Mouse (Mus musculus) liver (tissue): ENCODE measurements at regions not wholly inside any gene's neighbourhood (a gene's known extent, or its start where the extent isn't known, plus 50 kb on each side); places are given as distances from the start of the nearest gene placed in this dataset.

Experiments
- DNase-seq: peaks from one replicate; pipeline ENCODE4 v3.0.0-alpha.2; 2020; ENCODE audit warnings: mixed read lengths

DNA sequence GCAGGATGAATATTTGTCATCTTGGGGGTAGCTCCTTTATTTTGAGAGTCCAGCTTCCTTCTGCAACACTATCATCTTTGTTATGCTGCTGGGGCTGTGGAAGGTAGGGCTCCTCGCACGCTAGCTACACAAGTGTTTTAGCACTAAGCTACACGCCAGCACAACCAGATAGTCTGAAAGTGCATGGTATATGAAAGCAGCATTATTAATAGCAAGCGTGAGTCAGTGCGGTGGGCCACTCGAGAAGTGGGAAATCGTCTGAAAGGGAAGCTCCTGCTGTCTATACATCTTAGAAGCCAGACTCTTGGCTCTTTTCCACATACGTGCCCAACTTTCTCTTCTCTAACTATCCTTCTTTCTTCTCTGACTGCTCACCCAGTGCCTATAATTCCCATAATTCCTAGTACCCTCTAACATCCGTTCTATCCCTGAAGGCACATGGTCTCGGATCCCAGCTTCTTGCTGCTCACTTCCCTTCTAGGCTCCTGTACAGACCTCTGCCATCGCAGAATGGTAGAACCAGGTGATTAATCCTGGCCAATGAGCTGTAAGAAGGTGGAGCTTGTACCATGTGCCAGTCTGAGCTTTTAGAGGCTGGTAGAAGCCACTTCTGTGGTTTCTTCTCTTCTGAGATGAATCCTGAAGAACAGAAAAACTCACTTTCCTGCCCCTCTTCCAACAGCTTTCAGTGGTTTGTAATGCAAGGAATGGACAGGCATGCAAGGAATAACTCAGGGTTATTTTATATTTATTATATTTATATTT, 55.5 kb downstream of the E030025P04Rik start:
- no peak for DNase-seq

DNA sequence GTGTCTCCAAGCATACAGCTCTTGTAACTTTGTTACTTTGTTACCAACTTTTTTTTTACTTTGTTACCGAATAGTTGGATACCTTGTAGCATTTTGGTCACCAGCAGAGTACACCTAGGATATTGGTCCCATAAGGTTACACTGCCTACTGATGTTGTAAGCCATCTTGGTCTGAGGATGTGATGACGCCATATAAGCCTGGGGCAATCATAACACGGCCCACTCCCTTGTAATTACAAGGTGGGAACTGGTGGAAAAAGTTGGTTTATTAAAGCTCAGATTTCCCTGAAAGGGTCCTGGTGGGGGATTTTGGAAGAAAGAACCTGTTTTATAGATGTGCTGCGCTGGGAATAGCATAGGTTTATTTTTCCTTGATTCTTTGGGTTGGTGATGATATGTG, 62.2 kb downstream of the E030025P04Rik start:
- no peak for DNase-seq

DNA sequence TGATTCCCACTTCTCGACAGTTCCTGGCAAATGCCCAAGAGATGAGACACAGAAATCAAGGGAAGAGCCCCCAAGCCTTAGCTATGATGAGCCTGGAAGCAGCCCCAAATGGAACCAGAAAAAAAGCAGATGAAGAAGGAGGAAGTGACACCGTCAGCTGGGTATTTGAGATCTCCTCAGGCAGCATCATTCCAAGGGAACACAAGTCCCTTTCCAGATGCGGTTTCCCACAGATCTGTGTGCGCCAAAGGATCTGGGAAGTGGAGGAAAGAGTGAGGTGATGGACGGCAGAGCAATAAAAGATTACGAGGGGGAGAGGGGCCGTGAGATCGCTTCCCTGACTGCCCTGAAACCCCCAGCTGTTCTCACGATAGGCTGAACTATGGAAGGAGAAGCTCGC, 62.7 kb downstream of the E030025P04Rik start:
- no peak for DNase-seq

DNA sequence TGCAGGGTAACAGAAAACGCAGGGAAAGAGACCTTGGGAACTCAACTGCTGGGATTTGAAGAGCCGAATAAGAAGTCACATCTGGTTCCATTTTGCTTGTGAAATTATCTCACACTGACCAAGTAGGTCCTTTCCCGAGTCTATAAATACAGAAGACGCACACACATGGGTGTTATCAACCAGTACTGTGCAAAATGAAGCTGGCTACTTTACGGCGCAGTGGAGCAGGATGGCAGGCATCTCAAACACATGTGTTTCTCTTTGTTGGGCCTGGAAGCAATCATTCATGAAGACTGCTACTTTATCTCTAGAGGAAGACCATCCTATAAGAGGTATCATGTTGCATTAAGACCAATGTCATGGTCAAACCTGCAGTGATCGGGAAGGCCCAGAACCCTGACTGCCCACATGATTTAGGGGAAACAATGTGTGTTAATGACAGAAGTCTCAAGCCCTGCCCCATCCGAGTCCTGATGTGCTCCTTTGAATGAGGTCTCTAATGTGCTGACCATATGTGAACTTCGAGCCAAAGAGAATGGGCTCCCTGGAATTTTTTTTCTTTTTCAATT, 63.2 kb downstream of the E030025P04Rik start:
- no peak for DNase-seq

DNA sequence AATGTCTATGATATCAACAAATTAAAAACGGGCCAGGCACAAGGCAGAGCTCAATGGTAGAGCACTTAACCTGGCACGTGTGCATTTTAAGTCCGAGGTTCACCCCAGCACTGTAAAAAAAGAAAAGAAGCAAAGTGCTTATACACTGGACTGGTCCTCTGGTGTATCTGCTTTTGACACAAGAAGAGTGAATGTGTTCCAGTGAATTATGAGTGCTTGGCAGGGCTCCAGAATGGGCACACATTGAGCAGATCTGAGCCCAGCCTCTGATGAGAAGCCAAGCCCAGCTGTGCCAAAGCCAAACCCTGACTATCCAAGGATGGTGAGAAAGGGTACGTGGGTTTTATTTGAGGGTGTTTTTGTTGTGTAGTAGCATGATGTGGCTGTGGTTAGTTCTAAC, 64.7 kb downstream of the E030025P04Rik start:
- no peak for DNase-seq

DNA sequence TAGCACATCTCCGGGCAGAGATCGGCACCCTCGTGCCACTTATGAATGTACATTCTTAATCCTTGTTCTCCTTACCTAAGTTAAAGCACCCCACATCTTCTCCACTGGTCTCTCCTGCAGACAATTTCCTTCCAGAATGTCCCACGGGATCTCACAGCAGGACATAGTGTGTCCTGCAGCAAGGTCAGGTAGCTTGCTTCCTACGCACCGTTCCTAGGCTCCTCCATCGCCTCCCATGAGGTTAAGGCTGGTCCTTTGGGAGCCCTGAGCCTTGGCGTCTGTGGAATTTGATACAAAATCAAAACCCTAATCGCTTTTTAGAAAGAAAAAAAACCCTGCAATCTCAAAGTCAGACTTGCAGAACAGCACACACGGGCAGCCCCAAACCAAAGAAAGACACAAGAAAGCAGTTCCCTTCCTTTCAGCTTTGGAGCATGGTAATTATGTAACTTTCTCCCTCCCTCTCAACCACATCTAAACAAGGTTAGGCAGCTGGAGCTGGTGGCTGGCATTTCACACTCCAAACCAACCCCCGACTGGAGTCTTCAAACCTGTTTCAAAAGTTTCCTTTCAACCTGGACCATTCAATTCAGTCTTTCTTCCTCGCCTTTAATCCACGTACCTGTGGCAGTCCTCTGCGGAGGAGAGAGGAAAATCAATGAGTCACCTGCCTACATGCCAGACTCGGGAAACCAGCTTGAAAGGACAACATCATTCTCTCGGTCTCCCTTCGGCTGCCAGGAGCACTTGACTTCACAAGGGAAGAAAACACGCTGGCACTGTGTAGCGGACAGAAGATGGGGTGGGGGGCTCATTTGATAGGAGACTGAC, 67.4 kb downstream of the E030025P04Rik start:
- DNase-seq: no peak

DNA sequence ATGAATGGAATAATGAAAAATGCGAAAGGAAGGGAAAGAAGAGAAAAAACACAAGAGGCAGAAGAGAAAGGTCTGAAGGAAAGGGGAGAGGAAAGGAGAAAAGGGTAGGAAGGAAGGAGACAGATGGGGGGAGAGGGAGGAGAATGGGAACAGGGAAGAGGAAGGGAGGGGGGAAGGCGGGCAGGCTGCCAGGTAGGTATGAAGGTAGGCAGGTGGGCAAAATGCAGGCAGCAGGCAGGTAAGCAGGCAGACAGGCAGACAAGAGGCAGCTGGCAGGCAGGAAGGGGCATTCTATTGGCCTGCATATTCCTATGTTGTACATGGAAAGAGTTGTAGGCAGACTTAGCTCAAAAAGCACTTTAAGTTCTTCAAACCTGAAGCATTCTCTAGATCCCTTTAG, 72.8 kb downstream of the E030025P04Rik start:
- no peak for DNase-seq

DNA sequence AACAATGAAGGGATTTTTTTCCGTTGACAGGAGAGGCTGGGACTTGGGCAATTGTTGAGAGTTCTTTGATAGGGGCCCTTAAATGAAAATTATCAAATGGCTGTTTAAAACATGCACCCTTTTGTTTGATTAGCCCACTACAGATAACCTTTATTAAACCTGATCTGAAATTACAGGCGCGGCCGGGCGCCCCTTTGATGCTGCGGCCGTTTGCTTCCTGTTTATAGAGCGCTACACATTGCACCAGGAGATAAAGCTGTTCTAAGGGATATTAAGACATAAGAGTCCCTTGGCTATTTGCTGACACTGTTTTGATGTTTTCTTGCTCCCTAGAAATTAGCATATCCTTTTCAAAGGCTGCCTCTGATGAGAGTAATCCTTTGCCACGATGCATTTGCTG, 73.8 kb downstream of the E030025P04Rik start:
- no peak for DNase-seq

DNA sequence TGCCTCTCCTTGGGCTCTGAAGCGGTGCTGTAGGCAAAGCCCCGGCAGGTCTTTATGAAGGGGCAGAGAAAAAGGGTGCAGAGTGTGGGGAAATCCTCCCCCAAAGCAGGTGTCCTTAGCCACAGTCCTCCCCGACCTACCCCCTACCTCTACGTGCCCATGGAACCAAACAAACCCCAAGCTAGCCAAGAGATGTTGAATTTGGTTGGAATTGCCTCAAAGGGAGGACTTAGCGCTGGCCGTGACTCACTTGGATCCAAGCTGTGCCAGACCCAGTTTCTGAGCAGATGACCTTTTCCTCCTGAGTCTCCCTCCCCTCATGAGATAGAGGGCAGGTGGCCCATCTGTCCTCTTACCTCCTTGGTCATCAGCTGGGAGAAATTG, 74.9 kb downstream of the E030025P04Rik start:
- no peak for DNase-seq

DNA sequence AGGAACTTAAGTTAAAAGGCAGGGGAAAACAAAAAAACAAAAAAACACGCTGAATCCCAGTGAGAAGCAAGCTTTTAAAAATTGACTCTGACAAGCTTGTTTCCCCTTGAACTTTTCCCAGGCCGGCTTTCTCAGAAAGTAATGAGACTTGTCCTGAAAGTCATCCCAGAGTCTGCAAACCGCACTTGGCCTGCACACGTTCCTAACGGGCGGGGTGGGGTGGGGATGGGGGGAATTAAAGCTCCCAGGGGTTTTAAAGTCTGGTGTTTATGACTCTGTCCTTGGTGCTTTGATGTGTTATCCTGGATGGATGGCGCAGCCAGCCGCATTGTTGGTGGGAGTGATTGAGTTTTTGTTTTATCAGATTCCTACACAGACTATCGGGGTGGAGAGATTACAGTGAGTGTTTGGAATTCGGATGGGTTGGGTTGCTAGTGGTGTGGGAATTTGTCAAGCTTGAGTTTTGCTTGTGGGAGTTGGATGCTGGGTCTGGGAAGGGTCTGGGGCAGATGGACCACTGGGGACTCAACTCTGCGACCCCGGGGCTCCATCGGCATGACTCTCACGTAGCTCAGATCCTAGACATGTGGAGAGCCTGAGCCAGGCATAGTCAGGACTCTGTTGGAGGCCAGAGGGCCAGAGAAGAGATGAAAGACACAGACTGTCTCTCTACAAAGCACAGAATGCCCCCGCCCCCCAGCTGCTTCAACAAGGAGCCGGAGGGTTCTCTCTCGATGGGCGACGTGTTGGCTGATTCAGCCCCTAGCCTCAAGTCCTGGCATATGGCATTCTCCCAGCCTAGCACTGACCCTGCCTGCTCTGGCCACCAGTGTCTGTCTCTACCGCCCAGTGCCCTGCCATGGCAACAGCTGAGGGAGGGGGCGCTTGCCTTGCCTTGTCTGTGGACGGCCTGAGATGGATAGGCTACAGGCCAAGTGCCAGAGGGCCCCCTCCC, 75.5 kb downstream of the E030025P04Rik start:
- DNase-seq: no peak

DNA sequence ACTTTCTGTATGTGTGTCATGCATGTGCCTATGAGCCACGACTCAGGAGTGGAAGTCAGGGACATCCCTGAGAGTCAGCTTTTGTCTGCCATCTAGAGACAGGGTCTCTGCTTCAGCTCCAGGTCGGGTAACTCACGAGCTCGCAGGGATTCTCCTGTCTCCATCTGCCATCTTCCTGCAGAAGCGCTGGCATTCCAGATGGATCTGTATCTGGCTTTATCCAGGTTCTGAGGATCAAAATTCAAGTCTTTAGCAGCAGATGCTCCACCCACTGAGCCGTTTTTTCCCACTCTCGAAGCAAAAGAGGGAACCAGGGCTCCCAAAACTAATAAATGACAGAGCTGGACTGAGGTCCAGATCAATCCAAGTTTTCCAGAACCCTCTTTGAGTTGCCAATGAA, 76.4 kb downstream of the E030025P04Rik start:
- no peak for DNase-seq

DNA sequence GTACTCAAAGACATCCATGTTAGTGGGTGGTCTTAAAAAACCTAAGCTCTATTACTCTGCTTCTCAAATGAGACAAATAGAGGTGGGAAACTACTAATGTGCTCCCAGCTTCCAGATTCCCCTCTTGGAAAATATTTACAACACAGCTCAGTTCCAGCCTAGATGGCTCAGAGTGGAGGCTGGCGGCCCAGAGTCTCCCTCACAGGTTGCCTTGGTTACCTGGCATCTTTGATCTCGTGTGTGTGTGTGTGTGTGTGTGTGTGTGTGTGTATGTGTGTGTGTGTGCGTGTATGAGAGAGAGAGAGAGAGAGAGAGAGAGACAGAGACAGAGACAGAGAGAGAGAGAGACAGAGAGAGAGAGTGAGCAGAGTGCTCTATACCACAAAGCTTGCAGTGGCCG, 82.2 kb downstream of the E030025P04Rik start:
- no peak for DNase-seq

DNA sequence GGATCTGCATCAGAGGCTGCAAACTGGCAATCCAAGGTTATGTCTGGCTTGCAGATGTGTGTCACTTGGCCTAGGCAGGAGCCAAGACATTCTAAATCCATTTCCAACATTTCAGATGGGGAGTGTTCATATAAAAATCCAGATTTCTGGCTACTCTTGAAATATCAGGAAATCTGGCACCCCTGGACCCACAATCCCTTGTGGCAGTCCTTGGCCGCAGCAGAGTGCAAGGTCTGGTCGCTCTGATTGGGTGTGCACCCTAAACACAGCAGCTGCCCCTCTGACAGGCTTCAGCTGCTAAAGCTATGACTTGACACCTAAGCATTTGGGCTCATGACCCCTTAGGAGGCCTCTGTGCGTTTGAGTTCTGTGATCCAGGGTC, 83.7 kb downstream of the E030025P04Rik start:
- no peak for DNase-seq

DNA sequence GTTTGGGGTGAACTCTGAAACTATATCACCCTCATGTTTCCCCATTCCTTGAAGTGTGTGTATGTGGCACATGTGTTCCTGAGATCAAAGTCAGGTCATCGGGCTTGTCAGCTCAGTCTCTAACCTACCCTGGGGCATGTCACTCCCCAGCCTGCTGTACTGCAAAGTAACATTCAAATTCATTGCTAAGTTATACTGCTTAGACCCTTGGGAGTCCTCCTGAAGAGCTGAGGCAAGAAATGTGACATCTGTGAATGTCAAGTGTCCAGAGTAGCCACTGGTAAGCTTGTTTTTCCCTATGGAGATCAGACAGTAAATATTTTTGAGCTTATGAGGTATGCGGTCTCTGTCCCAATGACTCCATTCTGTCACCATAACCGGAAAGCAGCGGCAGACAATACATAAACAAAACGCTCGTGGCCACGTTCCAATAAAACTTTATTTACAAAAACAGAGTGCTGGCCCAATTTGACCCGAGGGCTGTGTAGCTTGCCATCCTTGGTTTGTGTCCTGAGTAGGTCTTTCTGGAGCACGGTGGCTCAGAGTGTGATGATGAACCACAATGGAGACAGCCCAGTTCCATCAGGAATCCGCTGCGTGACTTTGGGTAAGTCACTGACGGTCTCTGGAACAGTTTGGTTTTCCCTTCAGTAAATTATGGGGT, 84.2 kb downstream of the E030025P04Rik start:
- DNase-seq: no peak

DNA sequence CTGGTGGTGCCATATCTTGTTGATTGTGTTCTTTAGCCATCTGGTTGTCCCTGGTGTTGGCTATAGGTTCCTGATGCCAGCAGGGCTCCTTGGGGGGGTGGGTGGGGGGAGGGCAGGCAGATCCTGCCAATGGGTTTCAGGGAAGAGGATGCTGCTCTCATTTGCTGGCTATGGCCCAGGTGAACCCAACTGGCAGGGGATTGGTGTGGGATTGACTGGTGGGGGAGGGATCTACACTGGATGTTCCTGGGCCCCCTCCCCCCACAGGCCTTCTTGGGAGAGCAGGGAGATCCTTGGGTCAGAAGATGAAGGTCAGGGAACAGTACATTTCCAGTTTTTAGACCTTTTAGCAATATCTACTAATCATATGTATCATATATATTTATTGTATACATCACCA, 86.1 kb downstream of the E030025P04Rik start:
- no peak for DNase-seq

DNA sequence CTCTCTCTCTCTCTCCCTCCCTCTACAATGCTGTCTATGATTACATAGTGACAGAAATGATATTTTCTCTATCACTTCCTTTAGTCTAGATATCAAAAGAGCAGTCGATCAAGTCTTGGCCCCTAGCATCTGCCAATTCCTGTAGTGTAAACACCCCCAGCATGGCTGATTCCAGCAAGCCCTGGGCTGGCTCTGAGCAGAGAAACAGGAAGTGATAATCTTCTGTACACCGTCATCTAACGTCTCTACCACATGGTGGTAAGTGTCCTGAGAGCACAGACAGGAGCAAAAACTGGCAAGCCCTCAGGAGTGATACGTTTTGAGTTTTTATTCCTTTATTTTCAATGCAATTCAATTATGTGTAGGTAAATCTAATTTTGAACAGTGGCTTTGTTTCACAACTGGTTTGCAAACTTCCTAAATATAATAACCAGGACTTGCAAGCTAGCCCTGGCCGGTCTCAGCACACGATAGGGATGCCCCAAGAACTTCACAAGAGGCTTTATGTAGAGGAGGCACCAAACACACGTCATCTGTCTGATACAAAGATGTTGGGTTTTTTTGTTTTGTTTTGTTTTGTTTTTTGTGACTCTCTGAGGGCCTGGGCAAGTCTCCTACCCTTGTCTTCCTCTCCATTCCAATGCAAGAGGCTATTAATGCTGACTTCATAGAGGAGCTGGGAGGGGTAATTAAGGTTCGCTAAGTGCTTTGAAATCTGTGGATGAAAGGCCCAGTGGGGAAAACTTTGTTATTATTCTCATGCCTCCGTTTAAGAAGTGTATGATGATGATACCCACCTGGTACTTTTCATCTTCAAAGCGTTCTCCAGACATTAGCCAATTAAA, 95.7 kb downstream of the E030025P04Rik start:
- DNase-seq: no peak

DNA sequence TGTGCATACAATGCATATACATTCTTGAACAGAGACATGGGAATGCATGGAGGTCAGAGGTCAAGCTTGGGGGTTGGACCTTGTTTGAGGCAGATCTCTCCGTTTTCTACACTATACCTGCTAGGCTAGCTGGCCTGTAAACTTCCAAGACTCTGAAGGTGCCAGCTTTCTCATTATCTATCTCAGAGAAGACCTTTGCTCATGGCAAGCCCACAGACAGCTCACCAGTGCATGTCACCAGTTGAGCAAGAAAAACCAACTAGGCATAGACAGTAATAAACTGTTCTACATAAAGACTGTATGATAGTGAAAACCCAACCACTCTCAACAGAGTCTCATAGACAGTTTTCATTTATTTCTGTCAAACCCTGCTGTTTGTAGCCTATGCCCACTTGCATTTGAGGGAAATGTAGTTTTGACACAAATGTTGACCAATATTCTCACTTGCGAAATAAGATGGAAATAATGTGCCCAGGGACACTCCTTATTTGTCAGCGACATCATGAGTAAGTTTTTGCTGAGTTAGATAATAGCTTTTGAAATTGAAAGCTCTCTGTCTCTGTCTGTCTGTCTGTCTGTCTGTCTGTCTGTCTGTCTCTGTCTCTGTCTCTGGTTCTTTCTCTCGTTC, 96.6 kb downstream of the E030025P04Rik start:
- DNase-seq: no peak

DNA sequence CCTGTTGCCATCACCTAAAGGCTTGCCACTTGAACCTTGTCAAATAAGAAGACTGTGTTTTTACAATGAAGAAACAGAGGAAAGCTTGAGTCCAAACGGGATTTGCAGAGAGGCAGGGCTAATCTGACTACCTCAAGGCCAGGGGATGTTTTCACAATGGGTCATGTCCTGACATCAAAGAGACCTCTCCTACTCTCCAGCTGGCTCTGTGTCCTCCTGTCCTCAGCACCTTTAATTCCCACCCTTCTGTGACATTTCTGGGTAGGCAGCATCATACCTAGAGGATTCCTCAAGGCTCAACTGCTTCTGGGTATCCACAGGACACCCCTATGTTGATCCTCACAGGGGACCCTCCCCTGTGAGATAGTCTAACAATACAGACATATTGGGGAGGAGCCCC, 97.7 kb downstream of the E030025P04Rik start:
- no peak for DNase-seq

DNA sequence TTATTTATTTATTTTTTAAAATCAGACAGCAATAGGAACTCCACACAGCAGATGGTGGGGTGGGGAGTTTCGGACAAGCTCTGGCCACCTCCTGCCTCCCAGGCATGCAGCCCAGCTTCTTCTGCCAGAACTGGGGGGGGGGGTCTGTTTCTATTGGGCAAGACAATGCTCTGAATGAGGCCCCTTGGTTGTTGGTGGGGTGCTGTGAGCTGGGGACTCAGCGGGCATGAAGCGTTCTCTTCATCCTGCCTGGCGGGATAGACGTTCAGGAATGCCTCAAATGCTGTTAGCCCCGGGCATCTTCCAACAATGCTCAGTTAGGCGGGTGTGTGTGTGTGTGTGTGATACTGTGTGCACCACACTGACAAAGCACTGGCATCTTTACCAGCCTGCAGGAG, 103.7 kb downstream of the E030025P04Rik start:
- no peak for DNase-seq

DNA sequence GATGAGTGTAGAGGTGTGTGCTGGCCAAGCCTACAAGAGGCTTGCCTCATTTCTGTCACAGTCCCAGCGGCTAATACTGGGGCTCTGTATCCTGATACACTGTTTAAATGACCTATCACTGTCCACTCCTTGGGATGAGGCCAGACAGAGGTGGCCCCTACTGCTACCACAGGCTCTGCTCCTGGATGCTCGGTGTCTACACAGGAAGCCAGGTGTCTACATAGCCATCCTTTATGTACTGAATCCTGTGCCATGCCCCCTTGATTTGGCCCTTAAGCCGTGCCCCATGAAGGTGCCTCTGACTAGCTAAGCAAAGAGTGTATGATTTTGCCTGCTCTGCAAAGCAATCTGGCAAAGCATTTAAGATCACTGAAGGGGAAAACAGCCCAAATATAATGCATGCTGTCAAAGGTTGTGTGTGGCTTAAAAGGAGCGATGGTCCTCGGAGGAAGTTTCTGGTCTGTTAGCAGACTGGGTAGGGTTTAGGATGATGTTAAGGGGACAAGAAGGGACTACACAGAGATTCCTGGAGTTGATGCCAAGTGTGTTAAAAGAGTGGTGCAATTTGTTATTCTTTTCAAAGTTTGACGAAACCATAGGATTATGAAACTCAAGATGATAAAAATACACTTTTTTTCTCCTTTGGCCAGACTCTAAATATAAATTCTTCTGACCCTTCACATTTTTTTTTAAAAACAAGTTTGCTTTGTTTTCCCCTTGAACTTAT, 104.2 kb downstream of the E030025P04Rik start:
- DNase-seq: no peak
